Mouse (Mus musculus): ENCODE measurements around the gene Ncoa5.

The Ncoa5 gene

GRCm38 (mm10) chr2:165034131-165035057 is at the start of gene Ncoa5:
Gene Ncoa5 (minus strand): TSS chr2:165034867.
- DNase-seq (ENCODE audit: low read depth, low spot score): peak; percentile 89

GRCm38 (mm10) chr2:165081257-165081656 is 46.6 kb upstream of the Ncoa5 start:
- no peak for DNase-seq (ENCODE audit: low read depth, low spot score)

- DNase-seq (ENCODE audit: low read depth, low spot score): no peak
Measured at GRCm38 (mm10) chr2:165080657-165081056, 46.0 kb upstream of the Ncoa5 start.

GRCm38 (mm10) chr2:165078605-165079004 is 43.9 kb upstream of the Ncoa5 start:
- DNase-seq (ENCODE audit: low read depth, low spot score): no peak

- DNase-seq (ENCODE audit: low read depth, low spot score): no peak
Measured at GRCm38 (mm10) chr2:165078045-165078444, 43.4 kb upstream of the Ncoa5 start.

GRCm38 (mm10) chr2:165077055-165077454 is 42.4 kb upstream of the Ncoa5 start:
- no peak for DNase-seq (ENCODE audit: low read depth, low spot score)

- peak; percentile 45 for DNase-seq (ENCODE audit: low read depth, low spot score)
Measured at GRCm38 (mm10) chr2:165074937-165075336, 40.3 kb upstream of the Ncoa5 start.

GRCm38 (mm10) chr2:165074081-165074884 is 39.6 kb upstream of the Ncoa5 start:
- DNase-seq (ENCODE audit: low read depth, low spot score): no peak

GRCm38 (mm10) chr2:165073381-165073781 is 38.7 kb upstream of the Ncoa5 start:
- no peak for DNase-seq (ENCODE audit: low read depth, low spot score)

- DNase-seq (ENCODE audit: low read depth, low spot score): no peak
Measured at GRCm38 (mm10) chr2:165070096-165070816, 35.6 kb upstream of the Ncoa5 start.

GRCm38 (mm10) chr2:165068806-165069205 is 34.1 kb upstream of the Ncoa5 start:
- no peak for DNase-seq (ENCODE audit: low read depth, low spot score)

GRCm38 (mm10) chr2:165064489-165064888 is 29.8 kb upstream of the Ncoa5 start:
- no peak for DNase-seq (ENCODE audit: low read depth, low spot score)

GRCm38 (mm10) chr2:165061638-165062433 is 27.2 kb upstream of the Ncoa5 start:
- no peak for DNase-seq (ENCODE audit: low read depth, low spot score)

- DNase-seq (ENCODE audit: low read depth, low spot score): no peak
Measured at GRCm38 (mm10) chr2:165059961-165060360, 25.3 kb upstream of the Ncoa5 start.

- no peak for DNase-seq (ENCODE audit: low read depth, low spot score)
Measured at GRCm38 (mm10) chr2:165056377-165057085, 21.9 kb upstream of the Ncoa5 start.

- DNase-seq (ENCODE audit: low read depth, low spot score): no peak
Measured at GRCm38 (mm10) chr2:165055905-165056304, 21.2 kb upstream of the Ncoa5 start.

- no peak for DNase-seq (ENCODE audit: low read depth, low spot score)
Measured at GRCm38 (mm10) chr2:165054888-165055852, 20.5 kb upstream of the Ncoa5 start, which contains the start of gene Cd40. Gene Cd40 (plus strand): TSS chr2:165055627.

- no peak for DNase-seq (ENCODE audit: low read depth, low spot score)
Measured at GRCm38 (mm10) chr2:165051566-165051965, 16.9 kb upstream of the Ncoa5 start.
